Mouse (Mus musculus): ENCODE measurements at regions not wholly inside any gene's neighbourhood (a gene's known extent, or its start where the extent isn't known, plus 50 kb on each side); places are given as distances from the start of the nearest gene placed in this dataset.

DNA sequence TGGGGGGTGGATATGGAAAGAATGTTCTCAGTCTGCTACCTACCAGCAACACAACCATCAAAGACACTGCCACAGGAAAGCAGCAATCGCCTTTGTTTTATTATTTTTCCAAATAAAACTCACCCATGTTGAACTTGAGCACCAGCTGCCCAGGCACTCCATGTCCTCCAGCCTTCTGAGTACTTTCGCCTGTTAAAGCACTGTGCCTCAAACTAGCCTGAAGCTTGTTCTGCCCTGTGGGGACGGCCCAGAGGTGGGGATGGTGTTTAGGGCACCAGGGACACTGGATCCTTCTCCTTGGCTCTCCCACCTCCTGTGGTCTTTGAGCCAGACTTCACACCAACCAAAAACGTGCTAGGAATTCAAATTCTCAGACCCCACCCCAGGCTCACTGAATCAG is 269.0 kb upstream of the Pkdcc start:
- TF ChIP-seq SIN3A (IDR thresholded peaks at IDR 0.05; ENCODE audit: low read length) (no peak), EP300 (IDR thresholded peaks at IDR 0.05; ENCODE audit: low read length) (no peak), PAX5 (IDR thresholded peaks at IDR 0.05; ENCODE audit: low read length) (no peak), USF1 (IDR thresholded peaks at IDR 0.05; ENCODE audit: low read depth, low read length) (no peak), NELFE (IDR thresholded peaks at IDR 0.05; ENCODE audit: low read depth, low read length) (no peak), SMC3 (IDR thresholded peaks at IDR 0.05; ENCODE audit: low read depth, low read length) (no peak), ELF1 (IDR thresholded peaks at IDR 0.05; ENCODE audit: low read depth, low read length) (no peak), MAFK (IDR thresholded peaks at IDR 0.05; ENCODE audit: insufficient replicate concordance, low read length) (no peak)

All from CH12.LX (cell line).